Mouse (Mus musculus) c-Kit-positive CD71-positive TER-119-negative erythroid progenitor cells, embryonic 14.5 days (primary cell): Measurements from ENCODE around the gene Fkbp15.

Experiments
- DNase-seq: peaks from one replicate; pipeline ENCODE4 v3.0.0-alpha.2; 2013; ENCODE audit warnings: low read depth

Fkbp15 gene

GRCm38 (mm10) chr4:62314516-62314915, 45.8 kb downstream of the Fkbp15 start:
- no peak for DNase-seq

DNA sequence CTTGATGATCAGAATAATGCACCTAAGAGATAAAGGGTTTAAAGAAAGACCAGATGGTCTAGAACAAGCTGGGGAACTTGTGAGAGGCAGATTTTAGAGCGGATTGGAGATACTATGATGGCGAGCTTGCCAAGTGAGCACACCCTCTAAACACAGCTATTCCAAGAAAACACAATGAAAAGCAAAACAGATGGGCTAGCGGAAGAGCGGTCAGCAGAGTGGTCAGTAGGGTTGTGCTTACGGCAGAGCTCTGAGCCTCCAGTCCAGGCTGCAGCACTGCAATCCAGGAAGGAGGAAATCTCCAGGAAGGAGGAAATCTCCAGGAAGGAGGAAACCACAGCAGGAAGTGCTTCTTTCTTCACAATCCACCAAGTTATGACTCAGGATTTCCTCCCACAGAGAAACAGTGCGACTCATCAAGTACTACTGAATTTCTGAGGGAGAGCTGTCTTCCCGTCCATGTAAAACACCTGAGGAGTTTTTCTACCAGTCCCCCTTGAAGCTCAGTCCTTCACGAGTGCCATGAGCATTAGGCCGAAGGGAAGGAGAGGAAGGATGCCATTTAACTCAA, 46.6 kb downstream of the Fkbp15 start:
- no peak for DNase-seq

DNA sequence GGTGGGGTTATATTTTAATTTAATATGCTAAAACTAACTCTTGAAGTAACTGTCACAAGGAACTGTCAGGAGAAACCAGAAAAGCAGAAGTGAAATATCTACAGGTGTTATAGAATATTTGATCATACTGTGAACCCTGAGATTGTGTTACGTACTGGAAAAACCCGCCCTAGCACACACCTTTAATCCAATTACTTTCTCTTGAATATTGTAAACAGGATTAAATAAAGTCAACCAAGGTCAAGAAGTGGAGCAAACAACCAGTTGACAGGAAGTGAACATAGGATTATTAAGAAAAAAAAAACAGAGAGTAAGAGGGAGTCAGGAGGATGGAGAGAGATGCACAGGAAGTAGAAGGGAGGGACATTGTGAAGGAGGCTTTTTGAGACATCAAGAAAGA, 47.5 kb downstream of the Fkbp15 start:
- DNase-seq: no peak

GRCm38 (mm10) chr4:62308406-62308805, 51.9 kb downstream of the Fkbp15 start:
- DNase-seq: no peak

DNA sequence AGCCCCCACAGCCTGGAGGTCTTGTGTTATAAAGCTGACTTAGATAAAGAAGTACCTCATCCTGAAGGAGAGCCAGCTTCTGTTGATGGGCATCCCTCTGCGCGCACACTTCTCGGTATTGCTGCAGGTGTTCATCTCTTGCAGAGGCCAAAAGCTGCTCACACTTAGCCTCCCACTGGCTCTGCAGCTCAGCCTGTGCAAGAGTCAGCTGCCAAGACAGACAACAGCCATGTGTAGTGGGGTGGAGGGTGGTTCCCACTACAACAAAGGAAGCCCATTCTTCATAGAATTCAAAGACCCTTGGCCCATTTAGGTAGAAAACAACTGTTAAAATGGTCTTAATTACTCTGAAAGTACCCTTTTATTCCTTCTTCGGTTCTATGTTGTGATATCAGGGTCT, 53.5 kb downstream of the Fkbp15 start:
- DNase-seq: no peak

DNA sequence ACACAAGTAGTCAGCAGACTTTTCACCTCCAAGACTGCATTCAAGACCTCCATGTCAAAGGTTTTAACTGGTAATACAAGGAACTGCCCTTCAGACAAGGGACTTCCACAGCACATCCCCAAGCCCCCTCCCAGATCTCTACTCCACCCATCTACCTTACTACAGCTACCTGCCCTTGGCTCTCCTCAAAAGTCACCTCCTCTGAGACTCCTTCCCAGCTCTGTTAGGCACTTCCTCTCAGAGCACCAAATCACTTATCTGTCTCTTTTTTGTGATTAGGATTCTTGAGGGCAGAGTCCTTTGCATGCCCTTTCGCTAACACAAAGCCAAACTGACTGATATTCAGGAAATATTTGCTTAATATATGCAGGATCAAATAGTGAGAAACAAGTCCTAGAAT, 54.0 kb downstream of the Fkbp15 start:
- no peak for DNase-seq

DNA sequence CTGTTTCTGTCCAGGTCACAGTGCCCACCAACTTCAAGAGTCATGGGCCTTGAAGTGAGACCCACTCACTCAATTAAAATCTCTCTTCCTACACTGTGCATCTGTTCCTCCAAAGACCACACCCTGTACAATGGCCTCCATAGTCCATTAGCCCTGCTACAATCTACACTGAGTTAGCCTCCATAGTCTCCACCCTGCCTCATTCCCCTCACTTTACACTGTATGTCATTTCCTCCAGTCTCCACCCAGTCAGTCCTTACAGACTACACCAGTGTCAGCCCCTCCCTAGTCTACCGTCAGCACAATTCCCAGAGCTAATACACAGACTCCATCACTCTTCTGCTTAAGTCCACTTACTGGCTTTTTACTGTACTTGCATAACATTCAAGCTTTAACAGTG, 57.1 kb downstream of the Fkbp15 start:
- no peak for DNase-seq

- no peak for DNase-seq
Observed at GRCm38 (mm10) chr4:62302795-62303194, 57.6 kb downstream of the Fkbp15 start.

- DNase-seq: no peak
Observed at GRCm38 (mm10) chr4:62300001-62300400, 60.3 kb downstream of the Fkbp15 start.

GRCm38 (mm10) chr4:62297280-62298130, 62.8 kb downstream of the Fkbp15 start:
- no peak for DNase-seq

GRCm38 (mm10) chr4:62294741-62295140, 65.6 kb downstream of the Fkbp15 start:
- DNase-seq: no peak

GRCm38 (mm10) chr4:62293219-62293861, 67.0 kb downstream of the Fkbp15 start:
- DNase-seq: no peak

DNA sequence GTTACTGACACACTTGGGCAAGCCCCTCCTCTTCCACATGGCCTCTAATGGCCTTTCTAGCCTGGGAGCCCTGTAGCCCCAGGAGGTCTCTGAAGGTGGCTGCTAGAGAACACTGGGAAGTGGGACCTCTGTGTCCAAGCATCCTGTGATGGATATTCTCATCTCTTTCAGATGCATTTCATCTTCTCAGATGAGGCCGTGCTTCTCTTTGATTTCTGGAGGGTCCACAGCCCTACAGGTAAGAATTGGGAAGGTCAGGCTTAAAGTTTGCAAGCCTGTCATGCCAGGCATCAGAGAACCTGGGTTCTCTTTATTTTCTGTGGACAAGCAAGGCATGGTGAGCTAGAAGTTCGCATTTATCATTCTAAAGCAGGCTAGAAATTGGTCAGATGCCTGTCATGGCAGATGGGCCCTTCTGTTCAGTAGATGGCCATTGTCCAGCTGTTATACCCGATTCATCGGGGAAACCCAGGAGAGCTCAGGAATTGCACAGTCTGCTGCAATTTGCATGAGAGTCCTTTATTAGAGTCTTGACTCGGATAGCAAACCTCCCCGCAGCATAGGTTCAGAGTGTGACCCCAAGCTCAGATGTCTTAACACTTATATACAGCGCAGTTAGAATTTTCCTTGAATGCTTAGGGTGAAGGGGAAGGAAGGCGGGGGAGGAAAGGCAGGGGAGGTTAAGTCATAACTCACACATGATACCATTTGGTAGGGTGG, 67.7 kb downstream of the Fkbp15 start:
- no peak for DNase-seq

DNA sequence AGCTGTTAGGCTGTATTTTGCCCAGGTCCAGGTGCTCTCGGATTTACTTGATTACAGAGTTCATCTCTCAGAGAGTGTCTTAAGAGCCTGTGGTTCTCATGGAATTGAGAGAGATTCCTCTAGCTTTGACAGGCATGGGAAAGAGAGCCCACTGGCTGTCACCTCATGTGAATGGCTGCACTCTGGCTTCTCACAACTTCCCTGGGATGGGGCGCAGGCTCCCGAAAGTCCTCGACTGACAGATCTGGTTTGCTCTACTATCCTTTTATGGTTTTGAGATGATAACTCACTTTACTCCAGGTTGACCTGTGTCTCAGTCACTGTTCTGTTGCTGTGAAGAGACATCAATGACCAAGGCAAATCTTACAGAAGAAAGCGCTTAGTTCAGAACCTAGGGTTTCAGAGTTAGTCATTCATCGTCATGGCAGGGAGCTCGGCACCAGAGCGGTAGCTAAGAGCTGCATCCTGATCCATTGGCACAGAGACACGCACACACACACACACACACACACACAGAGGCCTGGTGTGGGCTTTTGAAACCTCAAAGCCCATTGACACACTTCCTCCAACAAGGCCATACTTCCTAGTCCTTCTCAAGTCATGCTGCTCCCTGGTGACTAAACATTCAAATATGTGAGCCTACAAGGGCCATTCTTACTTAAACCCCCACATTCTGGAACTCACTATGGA, 69.4 kb downstream of the Fkbp15 start:
- no peak for DNase-seq

GRCm38 (mm10) chr4:62289226-62289625, 71.1 kb downstream of the Fkbp15 start:
- DNase-seq: no peak

GRCm38 (mm10) chr4:62286992-62287900, 73.1 kb downstream of the Fkbp15 start:
- no peak for DNase-seq

- DNase-seq: peak; percentile 46
Observed at GRCm38 (mm10) chr4:62286257-62286991, 73.9 kb downstream of the Fkbp15 start.

GRCm38 (mm10) chr4:62285576-62285975, 74.8 kb downstream of the Fkbp15 start:
- DNase-seq: no peak

GRCm38 (mm10) chr4:62282969-62283368, 77.4 kb downstream of the Fkbp15 start:
- DNase-seq: no peak

DNA sequence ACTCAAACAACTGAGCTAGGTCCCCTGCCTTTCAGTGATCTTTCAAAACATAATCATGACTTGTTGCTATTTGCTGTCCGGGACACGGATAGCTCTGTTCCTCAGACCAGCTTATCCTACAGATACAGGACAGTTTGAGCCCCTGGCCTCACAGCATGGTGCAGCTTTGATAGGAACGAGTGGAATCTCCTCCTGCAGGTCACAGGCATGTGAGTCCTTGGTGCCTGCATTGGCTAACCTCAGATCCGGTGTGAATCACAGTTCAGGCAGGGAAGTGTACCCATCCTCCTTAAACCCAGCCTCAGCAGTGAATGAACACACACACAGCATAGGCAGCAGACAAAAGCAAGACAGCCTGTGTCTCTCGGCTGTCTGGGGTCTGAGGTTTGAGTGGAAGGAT, 79.0 kb downstream of the Fkbp15 start:
- DNase-seq: no peak
